Mouse (Mus musculus): ENCODE measurements at regions not wholly inside any gene's neighbourhood (a gene's known extent, or its start where the extent isn't known, plus 50 kb on each side); places are given as distances from the start of the nearest gene placed in this dataset.

GRCm38 (mm10) chr15:63724543-63725186, 120.3 kb downstream of the Gsdmc2 start:
- no peak for ATAC-seq (ENCODE audit: poor library complexity, severe bottlenecking)

GRCm38 (mm10) chr15:63722991-63723390, 122.0 kb downstream of the Gsdmc2 start:
- ATAC-seq (ENCODE audit: poor library complexity, severe bottlenecking): no peak

- peak; percentile 80 for ATAC-seq (ENCODE audit: poor library complexity, severe bottlenecking)
Measured at GRCm38 (mm10) chr15:63721669-63722357, 123.2 kb downstream of the Gsdmc2 start.

GRCm38 (mm10) chr15:63717812-63718211, 127.2 kb downstream of the Gsdmc2 start:
- ATAC-seq (ENCODE audit: poor library complexity, severe bottlenecking): no peak

- ATAC-seq (ENCODE audit: poor library complexity, severe bottlenecking): no peak
Measured at GRCm38 (mm10) chr15:63713697-63714096, 131.3 kb downstream of the Gsdmc2 start.

- ATAC-seq (ENCODE audit: poor library complexity, severe bottlenecking): no peak
Measured at GRCm38 (mm10) chr15:63710381-63710780, 134.6 kb downstream of the Gsdmc2 start.

GRCm38 (mm10) chr15:63709270-63709933, 135.6 kb downstream of the Gsdmc2 start:
- ATAC-seq (ENCODE audit: poor library complexity, severe bottlenecking): no peak

GRCm38 (mm10) chr15:63704636-63705035, 140.3 kb downstream of the Gsdmc2 start:
- peak; percentile 95 for ATAC-seq (ENCODE audit: poor library complexity, severe bottlenecking)

- no peak for ATAC-seq (ENCODE audit: poor library complexity, severe bottlenecking)
Measured at GRCm38 (mm10) chr15:63697831-63698230, 147.1 kb downstream of the Gsdmc2 start.

GRCm38 (mm10) chr15:63694150-63694549, 150.8 kb downstream of the Gsdmc2 start:
- no peak for ATAC-seq (ENCODE audit: poor library complexity, severe bottlenecking)

GRCm38 (mm10) chr15:63693561-63693960, 151.4 kb downstream of the Gsdmc2 start:
- ATAC-seq (ENCODE audit: poor library complexity, severe bottlenecking): no peak

- no peak for ATAC-seq (ENCODE audit: poor library complexity, severe bottlenecking)
Measured at GRCm38 (mm10) chr15:63692491-63693295, 152.3 kb downstream of the Gsdmc2 start.

- no peak for ATAC-seq (ENCODE audit: poor library complexity, severe bottlenecking)
Measured at GRCm38 (mm10) chr15:63689788-63690575, 155.0 kb downstream of the Gsdmc2 start.

- ATAC-seq (ENCODE audit: poor library complexity, severe bottlenecking): no peak
Measured at GRCm38 (mm10) chr15:63687852-63688251, 157.1 kb downstream of the Gsdmc2 start.

GRCm38 (mm10) chr15:63686954-63687562, 157.9 kb downstream of the Gsdmc2 start:
- no peak for ATAC-seq (ENCODE audit: poor library complexity, severe bottlenecking)

- ATAC-seq (ENCODE audit: poor library complexity, severe bottlenecking): no peak
Measured at GRCm38 (mm10) chr15:63679984-63680925, 164.7 kb downstream of the Gsdmc2 start.

GRCm38 (mm10) chr15:63678921-63679320, 166.1 kb downstream of the Gsdmc2 start:
- ATAC-seq (ENCODE audit: poor library complexity, severe bottlenecking): peak; percentile 84

GRCm38 (mm10) chr15:63675491-63676036, 169.4 kb downstream of the Gsdmc2 start:
- ATAC-seq (ENCODE audit: poor library complexity, severe bottlenecking): no peak

GRCm38 (mm10) chr15:63674404-63674803, 170.6 kb downstream of the Gsdmc2 start:
- no peak for ATAC-seq (ENCODE audit: poor library complexity, severe bottlenecking)
